Mouse (Mus musculus) liver, embryonic 15.5 days (tissue): ENCODE measurements around the gene Fignl2. TPM values are rescaled to one million over a fixed set of nuclear protein-coding genes. Genes with fewer than 3 reads are reported as not detected.
"Not testable (repeated sequence)": the region's sequence is repeated elsewhere in the genome, so short reads cannot be mapped to it uniquely, and the experiment has no call there.

Source experiments
- ATAC-seq: fragments of 200-750 bp; cut with Nextera tagmentation; 2 replicates; pipeline ENCODE4 v1.8.0; 2017; ENCODE audit warnings: moderate number of reproducible peaks, mild to moderate bottlenecking, moderate library complexity; ENCODE audit not compliant: insufficient read depth
- H3K27ac ChIP-seq: fragments of 300-500 bp; sonication (generic); replicated peaks from 2 replicates; pipeline ENCODE4 v1.5.1; 2015; ENCODE audit warnings: mild to moderate bottlenecking, inconsistent platforms
- H3K27me3 ChIP-seq: fragments of 300-500 bp; sonication (generic); 2 replicates; pipeline ENCODE4 v1.6.1; 2015; ENCODE audit warnings: mild to moderate bottlenecking, inconsistent platforms
- H3K36me3 ChIP-seq: fragments of 300-500 bp; sonication (generic); replicated peaks from 2 replicates; pipeline ENCODE4 v1.6.1; 2015; ENCODE audit warnings: moderate library complexity, mild to moderate bottlenecking, inconsistent platforms
- H3K4me1 ChIP-seq: fragments of 300-500 bp; sonication (generic); replicated peaks from 2 replicates; pipeline ENCODE4 v1.6.1; 2015; ENCODE audit warnings: inconsistent platforms
- H3K4me2 ChIP-seq: fragments of 300-500 bp; sonication (generic); 2 replicates; pipeline ENCODE4 v1.6.1; 2015; ENCODE audit warnings: moderate library complexity, mild to moderate bottlenecking, inconsistent platforms
- H3K4me3 ChIP-seq: fragments of 300-500 bp; sonication (generic); replicated peaks from 2 replicates; pipeline ENCODE4 v1.5.1; 2015; ENCODE audit warnings: mild to moderate bottlenecking, inconsistent platforms
- H3K9ac ChIP-seq: fragments of 300-500 bp; sonication (generic); 2 replicates; pipeline ENCODE4 v1.6.1; 2015; ENCODE audit warnings: moderate library complexity, mild to moderate bottlenecking, inconsistent platforms
- H3K9me3 ChIP-seq: fragments of 300-500 bp; sonication (generic); replicated peaks from 2 replicates; pipeline ENCODE4 v1.6.1; 2016; ENCODE audit warnings: inconsistent platforms
- WGBS: fragments of 180-500 bp; shearing (Covaris S2); methylation state at CpG from one replicate; pipeline ENCODE4 v1.1.7; 2015; ENCODE audit warnings: mixed read lengths; ENCODE audit not compliant: insufficient replicate concordance; 5-methylcytosine and 5-hydroxymethylcytosine counted together
- polyA plus RNA-seq: library from polyadenylated mRNA; unstranded; fragments of >200 nt; fragmentation: Nextera tagmentation; extraction: Ambion mirVana; gene quantifications from 2 replicates; pipeline ENCODE4 v1.2.1, GENCODE M21; 2015

Fignl2 gene
- polyA plus RNA-seq: 0.07 and 0.08 TPM in 2 replicates

DNA sequence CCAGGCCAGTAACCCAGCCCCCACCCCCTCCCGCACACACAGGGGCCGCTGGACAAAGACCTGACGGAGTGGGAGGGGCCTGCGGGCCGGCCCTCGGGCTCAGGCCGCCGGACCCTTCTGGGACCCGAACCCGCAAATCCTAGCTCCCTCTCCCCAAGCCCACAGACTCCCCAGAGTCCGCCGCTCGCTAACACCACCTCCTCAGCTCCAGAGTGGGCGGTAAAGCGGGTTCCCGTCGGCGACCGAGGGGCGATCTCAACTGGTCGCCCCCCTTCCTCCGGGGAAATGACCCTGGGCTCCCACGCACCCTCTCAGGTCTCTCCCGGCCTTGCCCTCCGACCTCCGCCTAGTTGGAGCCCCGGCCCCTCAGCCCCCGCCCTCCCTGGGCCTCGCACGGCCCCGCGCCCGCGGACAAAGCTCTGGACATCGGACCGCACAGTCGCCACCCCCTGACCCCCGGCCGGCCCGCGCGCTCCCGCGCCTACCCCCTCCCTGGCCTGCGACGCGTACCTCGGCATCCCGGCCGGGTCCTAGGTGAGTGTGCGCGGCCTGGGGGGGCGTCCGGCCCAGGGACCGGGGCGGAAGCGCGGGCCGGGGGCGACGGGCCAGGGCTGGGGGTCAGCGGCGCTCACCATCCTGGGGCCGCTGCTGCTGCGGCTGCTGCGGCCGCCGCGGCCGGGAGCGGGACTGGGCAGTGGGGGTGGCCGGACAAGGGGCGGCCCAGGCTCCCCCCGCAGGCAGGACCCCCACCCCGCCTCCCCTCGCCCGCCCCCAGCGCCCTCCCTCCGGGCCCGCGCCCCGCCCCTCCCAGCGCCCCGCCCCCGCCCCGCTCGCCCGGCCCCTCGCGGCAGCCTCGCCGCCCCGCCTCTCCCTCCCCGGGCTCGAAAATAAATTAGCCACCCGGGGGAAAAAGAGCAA is at the start of gene Fignl2:
Fignl2 (minus strand) TSS at position 755 of the 918 bp plus-strand sequence.
- H3K36me3 ChIP-seq: no peaks in the 10 kb centered on the region
- peak within 1 kb of the TSS; percentile 61 for H3K4me2 ChIP-seq
- WGBS: 2% methylated on average over 79 of the region's 96 CpGs
- no peaks in the 10 kb centered on the region for H3K9me3 ChIP-seq
- H3K4me1 ChIP-seq: peaks cover 24% of the 10 kb centered on the region; the same call in 1 of the 2 replicates
- peak within 1 kb of the TSS; percentile 61 for H3K4me3 ChIP-seq
- H3K27me3 ChIP-seq: peaks cover 66% of the 10 kb centered on the region
- peak; percentile 56 for ATAC-seq
- H3K27ac ChIP-seq: peak within 1 kb of the TSS; percentile 84
- H3K9ac ChIP-seq: peak within 1 kb of the TSS; percentile 43; the same call in 1 of the 2 replicates

DNA sequence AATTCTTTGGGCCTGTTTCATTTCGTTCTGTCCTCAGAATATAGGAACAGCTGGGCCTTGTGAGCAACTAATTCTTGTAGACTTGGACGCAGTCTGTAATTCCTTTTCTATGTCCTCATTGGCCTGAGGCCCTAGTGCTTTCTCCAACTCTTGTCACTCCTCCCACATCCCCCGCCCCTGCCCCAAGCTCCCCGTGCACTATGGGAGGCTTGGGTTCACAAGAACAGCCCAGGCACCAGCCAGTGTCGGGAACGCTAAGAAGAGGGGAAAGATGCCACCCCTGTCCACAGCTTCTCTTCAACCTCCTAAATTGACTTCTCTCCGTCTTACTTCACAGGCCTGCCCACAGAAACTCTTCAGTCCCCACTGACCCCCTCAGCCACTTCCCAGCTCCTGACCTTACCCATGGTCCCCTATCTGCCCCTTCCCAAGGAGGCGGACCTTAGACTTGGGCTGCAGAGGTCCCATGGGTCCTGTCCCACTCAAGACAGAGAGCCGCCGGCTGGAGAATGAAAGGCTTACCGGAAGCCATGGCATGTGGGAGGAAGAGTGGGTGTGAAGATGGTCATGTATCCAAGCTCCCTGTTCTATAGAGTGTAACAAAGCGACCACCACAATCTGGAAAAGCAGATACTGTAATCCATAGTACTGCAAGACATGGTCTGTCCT is 48.6 kb upstream of the Fignl2 start:
- H3K9ac ChIP-seq: no peak overlapping the region
- H3K27me3 ChIP-seq: peaks cover 62% of the 10 kb centered on the region
- H3K4me1 ChIP-seq: no peaks in the 10 kb centered on the region
- 69% methylated on average over 12 of the region's 12 CpGs for WGBS
- no peak overlapping the region for H3K4me3 ChIP-seq
- H3K36me3 ChIP-seq: no peaks in the 10 kb centered on the region
- no peak overlapping the region for H3K4me2 ChIP-seq
- no peak for ATAC-seq
- no peaks in the 10 kb centered on the region for H3K9me3 ChIP-seq
- no peak overlapping the region for H3K27ac ChIP-seq

DNA sequence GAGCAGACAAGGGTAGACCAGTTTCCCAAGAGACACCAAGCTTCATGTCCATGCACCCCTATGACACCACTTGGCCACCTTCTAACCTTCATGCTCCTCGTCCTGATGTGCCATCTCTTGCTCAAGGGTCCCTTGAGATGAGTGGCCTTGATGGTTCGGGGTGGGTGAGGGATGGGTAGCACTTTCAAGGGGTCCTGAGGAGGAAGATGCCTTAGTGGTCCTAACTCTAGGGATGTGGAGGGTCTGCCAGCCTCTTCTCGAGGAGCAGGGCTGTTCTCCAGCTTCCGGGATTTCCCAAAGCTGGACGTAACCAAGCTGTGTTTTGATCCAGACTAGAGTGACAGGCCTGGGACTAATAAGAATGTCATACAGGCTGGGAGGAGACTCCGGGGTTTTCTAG is 47.2 kb upstream of the Fignl2 start:
- H3K9me3 ChIP-seq: no peaks in the 10 kb centered on the region
- H3K9ac ChIP-seq: no peak overlapping the region
- H3K27me3 ChIP-seq: peaks cover 48% of the 10 kb centered on the region
- 57% methylated on average over 6 of the region's 6 CpGs for WGBS
- no peak overlapping the region for H3K27ac ChIP-seq
- no peak for ATAC-seq
- no peak overlapping the region for H3K4me3 ChIP-seq
- no peak overlapping the region for H3K4me2 ChIP-seq
- no peaks in the 10 kb centered on the region for H3K4me1 ChIP-seq
- H3K36me3 ChIP-seq: no peaks in the 10 kb centered on the region

DNA sequence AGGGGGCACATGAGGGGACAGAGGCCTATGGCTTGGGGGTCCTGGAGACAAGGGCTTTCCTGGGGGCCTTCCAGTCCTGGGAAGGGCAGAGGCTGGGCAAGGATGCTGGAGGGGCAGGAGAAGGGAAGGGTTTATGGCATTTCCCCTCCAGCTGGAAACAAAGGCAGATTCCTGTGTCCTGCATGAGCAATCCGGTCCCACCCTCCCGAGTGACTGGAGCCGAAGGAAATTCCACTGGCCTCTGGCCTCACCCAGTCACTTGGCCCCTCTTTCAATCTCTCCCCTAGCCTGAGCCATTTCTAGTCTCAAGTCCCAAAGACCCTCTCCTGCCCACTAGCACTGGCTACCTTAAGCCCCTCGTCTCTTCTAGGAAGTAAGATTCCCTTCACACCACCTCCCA is 44.8 kb upstream of the Fignl2 start:
- WGBS: 34% methylated on average over 4 of the region's 4 CpGs
- H3K4me3 ChIP-seq: no peak overlapping the region
- no peak overlapping the region for H3K27ac ChIP-seq

DNA sequence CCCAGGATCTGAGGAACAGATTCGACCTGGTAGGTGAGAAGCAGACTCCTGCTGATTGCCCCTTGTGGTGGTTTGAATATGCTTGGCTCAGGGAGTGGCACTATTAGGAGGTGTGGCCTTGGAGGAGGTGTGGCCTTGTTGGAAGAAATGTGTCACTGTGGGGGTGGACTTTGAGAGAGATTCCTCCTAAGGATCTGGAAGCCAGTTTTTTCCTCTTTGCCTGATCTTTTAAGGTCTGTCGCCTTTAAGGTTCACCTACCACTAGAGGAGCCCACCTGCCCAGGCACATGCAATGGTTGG is 43.9 kb upstream of the Fignl2 start:
- 20% methylated on average over 2 of the region's 2 CpGs for WGBS
- Histone ChIP-seq H3K4me1 (0 out of 2 replicates have a peak, but pooled peaks cover 5% of the 10 kb centered on the region), H3K36me3 (no peaks in the 10 kb centered on the region), H3K27ac (no peak overlapping the region), H3K9me3 (no peaks in the 10 kb centered on the region), H3K4me2 (no peak overlapping the region), H3K27me3 (peaks cover 21% of the 10 kb centered on the region), H3K9ac (no peak overlapping the region), H3K4me3 (no peak overlapping the region)
- no peak for ATAC-seq

More for the DNA sequence above, 44.8 kb upstream of the Fignl2 start:
- no peak overlapping the region for H3K9ac ChIP-seq
- 0 out of 2 replicates have a peak, but pooled peaks cover 5% of the 10 kb centered on the region for H3K4me1 ChIP-seq
- H3K27me3 ChIP-seq: peaks cover 31% of the 10 kb centered on the region
- no peaks in the 10 kb centered on the region for H3K36me3 ChIP-seq
- ATAC-seq: no peak
- no peak overlapping the region for H3K4me2 ChIP-seq
- no peaks in the 10 kb centered on the region for H3K9me3 ChIP-seq

DNA sequence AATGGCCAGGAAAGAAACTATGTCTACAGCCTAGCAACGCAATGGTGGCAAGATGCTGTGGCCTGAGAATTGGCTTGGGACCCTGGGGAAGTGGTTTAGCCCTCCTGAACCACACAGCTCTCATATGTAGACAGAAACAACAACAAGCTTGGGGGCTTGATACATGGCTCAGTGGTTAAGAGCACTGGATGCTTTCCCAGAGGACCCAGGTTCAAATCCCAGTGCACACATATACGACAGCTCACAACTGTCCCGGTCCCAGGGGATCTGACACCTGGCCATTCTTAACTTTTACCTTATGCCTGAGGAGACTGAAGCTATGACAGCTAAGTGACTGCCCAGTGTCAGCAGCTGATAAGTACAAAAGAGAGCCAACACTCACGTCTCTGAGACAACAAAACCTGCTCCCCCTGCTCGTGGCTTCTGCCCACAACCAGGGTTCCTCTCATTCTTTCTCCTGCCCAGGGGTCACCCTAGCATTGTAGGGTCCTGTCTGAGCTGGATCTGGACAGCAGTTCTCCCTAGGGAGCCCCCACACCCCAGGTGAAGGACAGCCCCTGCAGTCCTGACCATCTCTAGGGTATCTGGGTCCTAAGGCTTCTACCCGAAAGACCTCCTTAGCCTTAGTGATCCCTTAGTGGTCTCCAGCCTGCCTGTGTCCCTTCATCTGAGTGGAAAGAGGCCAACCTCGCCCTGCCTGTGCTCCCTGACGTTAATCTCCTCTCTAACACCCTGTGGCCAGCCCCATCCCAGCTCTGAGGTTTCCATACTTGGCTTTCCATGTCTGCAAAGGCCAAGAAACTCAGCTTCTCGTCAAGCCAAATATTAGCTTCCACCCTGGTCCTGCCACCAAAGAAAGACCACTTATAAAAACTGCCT is 43.3 kb upstream of the Fignl2 start:
- H3K36me3 ChIP-seq: no peaks in the 10 kb centered on the region
- H3K4me2 ChIP-seq: no peak overlapping the region
- 50% methylated on average over 9 of the region's 9 CpGs for WGBS
- no peaks in the 10 kb centered on the region for H3K9me3 ChIP-seq
- H3K9ac ChIP-seq: no peak overlapping the region
- H3K27me3 ChIP-seq: peaks cover 15% of the 10 kb centered on the region
- no peak overlapping the region for H3K27ac ChIP-seq
- no peak for ATAC-seq
- 0 out of 2 replicates have a peak, but pooled peaks cover 5% of the 10 kb centered on the region for H3K4me1 ChIP-seq
- no peak overlapping the region for H3K4me3 ChIP-seq

DNA sequence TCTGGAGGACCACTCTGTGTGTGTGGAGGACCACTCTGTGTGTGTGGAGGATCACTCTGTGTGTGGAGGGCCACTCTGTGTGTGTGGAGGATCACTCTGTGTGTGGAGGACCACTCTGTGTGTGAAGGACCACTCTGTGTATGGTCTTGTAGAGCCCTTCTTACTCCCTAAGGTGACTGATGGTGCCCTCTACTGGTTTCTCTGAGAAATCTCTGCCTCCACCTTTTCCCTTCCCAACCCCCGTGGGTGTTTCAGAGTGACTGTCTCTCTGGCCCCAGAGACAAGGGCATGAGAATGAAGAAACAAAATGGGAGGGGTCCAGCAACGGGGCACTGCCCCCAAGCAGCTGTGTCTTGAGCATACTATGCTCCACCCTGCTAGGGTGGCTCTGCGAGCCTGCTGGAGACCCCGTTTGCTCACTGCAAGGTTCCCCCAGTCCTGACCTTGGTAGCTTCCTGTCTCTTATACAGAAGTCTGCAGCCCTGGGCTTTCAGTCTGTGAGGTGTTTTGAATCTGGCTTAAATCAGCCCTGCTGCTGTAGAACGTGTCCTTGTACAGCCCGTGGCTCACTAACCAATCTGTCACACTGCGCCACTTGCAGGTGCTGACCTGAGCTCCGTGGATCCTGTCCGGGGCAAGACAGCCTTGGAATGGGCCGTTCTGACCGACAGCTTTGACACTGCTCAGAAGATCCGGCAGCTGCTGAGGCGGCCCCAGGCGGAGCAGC is 40.2 kb upstream of the Fignl2 start:
- Histone ChIP-seq H3K9me3 (no peaks in the 10 kb centered on the region), H3K4me3 (no peak overlapping the region), H3K4me1 (0 out of 2 replicates have a peak, but pooled peaks cover 5% of the 10 kb centered on the region), H3K27ac (no peak overlapping the region), H3K4me2 (no peak overlapping the region), H3K27me3 (peaks cover 6% of the 10 kb centered on the region; the same call in 1 of the 2 replicates), H3K9ac (no peak overlapping the region), H3K36me3 (no peaks in the 10 kb centered on the region)
- ATAC-seq: no peak
- 55% methylated on average over 14 of the region's 14 CpGs for WGBS

DNA sequence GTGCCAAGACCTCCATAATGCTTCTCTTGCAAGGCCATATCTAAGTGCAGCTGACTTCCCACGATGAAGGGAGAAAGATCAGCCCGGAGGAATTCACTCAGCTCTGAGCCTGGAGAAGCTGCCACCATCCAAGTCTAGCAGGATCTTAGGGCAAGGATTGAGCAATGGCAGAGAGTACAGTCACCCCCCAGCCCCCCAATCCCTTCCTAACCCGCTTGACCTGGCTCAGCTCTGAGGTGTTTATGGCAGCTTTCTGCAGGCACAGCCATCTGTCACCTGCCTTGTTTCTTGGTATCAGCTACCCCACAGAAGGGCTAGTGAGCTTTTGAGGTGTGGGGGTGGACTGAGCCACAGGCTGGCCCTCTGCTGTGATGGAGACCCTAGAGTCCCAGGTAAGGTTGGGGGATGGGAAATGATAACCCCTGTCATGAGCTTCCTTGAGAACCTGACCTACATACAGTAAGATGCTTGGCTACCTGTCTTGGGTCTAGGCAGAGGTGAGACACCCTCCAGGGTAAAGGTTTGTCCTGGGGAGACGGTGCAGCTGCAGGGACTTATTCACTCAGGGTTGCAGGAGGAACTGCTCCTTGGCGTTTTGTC is 37.2 kb upstream of the Fignl2 start, which contains the start of gene Ankrd33:
Ankrd33 (plus strand) TSS at position 245 of the 600 bp plus-strand sequence.
- Histone ChIP-seq H3K4me1 (0 out of 2 replicates have a peak, but pooled peaks cover 5% of the 10 kb centered on the region), H3K4me3 (no peak within 1 kb of the TSS), H3K4me2 (no peak within 1 kb of the TSS), H3K9ac (no peak within 1 kb of the TSS), H3K9me3 (no peaks in the 10 kb centered on the region), H3K36me3 (no peaks in the 10 kb centered on the region), H3K27me3 (peaks cover 15% of the 10 kb centered on the region; the same call in 1 of the 2 replicates), H3K27ac (no peak within 1 kb of the TSS)
- no peak for ATAC-seq
- 58% methylated on average over 5 of the region's 5 CpGs for WGBS

DNA sequence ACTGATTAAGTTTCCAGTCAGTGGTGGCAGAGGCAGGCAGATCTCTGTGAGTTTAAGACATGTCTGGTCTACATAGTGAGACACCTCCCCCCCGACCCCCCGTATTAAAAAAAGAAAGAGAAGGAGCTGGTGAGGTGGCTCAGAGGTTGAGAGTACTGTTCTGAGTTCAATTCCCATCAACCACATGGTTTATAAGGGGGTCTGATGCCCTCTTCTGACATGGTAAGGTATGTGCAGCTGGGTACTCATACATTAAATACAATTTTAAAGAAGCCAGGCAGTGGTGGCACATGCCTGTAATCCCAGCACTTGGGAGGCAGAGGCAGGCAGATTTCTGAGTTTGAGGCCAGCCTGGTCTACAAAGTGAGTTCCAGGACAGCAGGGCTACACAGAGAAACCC is 35.4 kb upstream of the Fignl2 start:
- not testable (repeated sequence) for H3K27me3 ChIP-seq, H3K27ac ChIP-seq, H3K36me3 ChIP-seq, ATAC-seq, H3K9ac ChIP-seq, H3K4me1 ChIP-seq, H3K9me3 ChIP-seq, H3K4me3 ChIP-seq
- H3K4me2 ChIP-seq: peak overlapping the region; percentile 21; the same call in 1 of the 2 replicates
- WGBS: 45% methylated on average over 2 of the region's 2 CpGs

DNA sequence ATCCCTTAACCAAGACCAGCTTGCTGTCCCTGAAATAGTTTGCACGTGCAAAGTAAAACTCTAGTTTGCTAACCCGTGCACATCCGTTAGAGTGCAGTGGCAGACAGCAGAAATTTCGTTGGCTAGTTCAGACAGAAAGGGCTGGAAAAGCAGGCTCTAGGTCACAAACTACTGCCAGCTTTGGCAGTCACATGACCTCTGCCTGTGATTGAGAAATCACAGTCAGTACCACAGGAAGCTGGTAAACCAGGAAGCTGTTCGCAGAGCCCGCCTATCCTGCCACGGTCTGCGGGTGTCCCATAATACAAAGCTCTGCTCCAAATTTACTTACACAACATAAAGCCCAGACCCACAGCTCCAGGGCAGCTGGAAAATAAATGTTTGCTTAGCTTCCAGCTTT is 34.8 kb upstream of the Fignl2 start:
- peak overlapping the region; percentile 21 for H3K4me2 ChIP-seq
- no peak overlapping the region for H3K9ac ChIP-seq
- H3K27me3 ChIP-seq: 0 out of 2 replicates have a peak, but pooled peaks cover 9% of the 10 kb centered on the region
- WGBS: 22% methylated on average over 8 of the region's 8 CpGs
- peak; percentile 63 for ATAC-seq
- H3K4me1 ChIP-seq: no peaks in the 10 kb centered on the region
- no peaks in the 10 kb centered on the region for H3K9me3 ChIP-seq
- peak overlapping the region; percentile 34 for H3K27ac ChIP-seq
- no peaks in the 10 kb centered on the region for H3K36me3 ChIP-seq
- H3K4me3 ChIP-seq: no peak overlapping the region
